ENCODE assay signal across 16 mouse cellular contexts in the genomic region with DNA sequence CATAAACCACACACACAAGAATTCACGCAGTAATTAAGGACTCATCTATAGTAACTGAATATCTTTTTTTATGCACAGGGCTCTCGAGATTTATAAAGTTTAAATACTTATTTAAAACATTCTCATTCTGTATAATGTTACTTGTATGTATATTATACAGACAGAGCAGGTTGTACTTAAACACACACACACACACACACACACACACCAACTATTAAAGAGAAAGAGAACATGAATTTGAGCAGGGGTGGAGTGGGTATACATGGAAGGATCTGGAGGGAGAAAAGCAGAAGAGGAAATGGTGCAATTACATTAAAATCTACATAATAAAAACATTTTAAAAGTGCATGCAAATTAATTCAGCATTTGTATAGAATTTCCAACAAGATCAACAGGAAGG.
"Had no signal": no experiment of that assay in that cellular context is flagged by ENCODE, and none has a peak within 500 bp of the region (broad histone marks: within the 10 kb centered on the region; RNA-seq: fewer than 3 reads in every experiment).

No protein-coding gene starts in this region.

- DNase-seq: retina, postnatal 1 day; right cerebral cortex, adult 18-20 months; right cerebral cortex, postnatal 14 days; right cerebral cortex, postnatal 25 days; right cerebral cortex, postnatal 4 days; spleen, adult 18-20 months; thymus, adult 18-20 months; thymus, adult 2 months; thymus, postnatal 14 days; thymus, postnatal 25 days; thymus, postnatal 36 days; thymus, postnatal 4 days had no signal

- H3K4me3 ChIP-seq: neural tube, embryonic 13.5 days; neural tube, embryonic 15.5 days; stomach, embryonic 15.5 days had no signal

- H3K9me3 ChIP-seq: neural tube, embryonic 13.5 days; neural tube, embryonic 15.5 days; stomach, embryonic 15.5 days had no signal

- H3K4me2 ChIP-seq: neural tube, embryonic 13.5 days; neural tube, embryonic 15.5 days; stomach, embryonic 15.5 days had no signal

- H3K27ac ChIP-seq: neural tube, embryonic 15.5 days; stomach, embryonic 15.5 days; stomach, postnatal 0 days had no signal

- H3K9ac ChIP-seq: neural tube, embryonic 13.5 days; neural tube, embryonic 15.5 days; stomach, embryonic 15.5 days had no signal

- H3K4me1 ChIP-seq: stomach, embryonic 15.5 days had no signal

- H3K27me3 ChIP-seq: neural tube, embryonic 13.5 days; neural tube, embryonic 15.5 days; stomach, embryonic 15.5 days had no signal

- H3K36me3 ChIP-seq: neural tube, embryonic 13.5 days; neural tube, embryonic 15.5 days; stomach, embryonic 15.5 days had no signal
